Mouse (Mus musculus) CH12.LX (cell line): Measurements from ENCODE around the gene Sec14l1.

Source experiments
- CHD1 ChIP-seq: IDR thresholded peaks from 2 replicates; pipeline ENCODE4 v1.6.1; 2012; ENCODE audit warnings: low read depth, low read length, improper control_type of control experiment, inconsistent platforms
- CTCF ChIP-seq, 2 experiments: IDR thresholded peaks in 1 of 2; conservative IDR thresholded peaks in 1 of 2; 2 replicates each; pipeline ENCODE4 v1.5.1; 2011 to 2012; ENCODE audit warnings: low read depth in 2 of 2, low read length in 2 of 2, improper control_type of control experiment in 1 of 2, inconsistent platforms in 1 of 2, mild to moderate bottlenecking in 1 of 2, moderate library complexity in 1 of 2
- EP300 ChIP-seq: IDR thresholded peaks from 2 replicates; pipeline ENCODE4 v1.6.1; 2011; ENCODE audit warnings: low read length, improper control_type of control experiment
- KAT2A ChIP-seq: IDR thresholded peaks from 2 replicates; pipeline ENCODE4 v1.6.1; 2012; ENCODE audit warnings: low read length, improper control_type of control experiment, inconsistent platforms; ENCODE audit not compliant: insufficient replicate concordance
- MAX ChIP-seq: IDR thresholded peaks from 2 replicates; pipeline ENCODE4 v1.6.1; 2011; ENCODE audit warnings: low read length, improper control_type of control experiment
- NRF1 ChIP-seq: IDR thresholded peaks from 2 replicates; pipeline ENCODE4 v1.6.1; 2014; ENCODE audit warnings: low read depth, mild to moderate bottlenecking, inconsistent platforms, low read length, improper control_type of control experiment, moderate library complexity
- POLR2A ChIP-seq: IDR thresholded peaks from 2 replicates; pipeline ENCODE4 v1.6.1; 2011; ENCODE audit warnings: low read depth, mild to moderate bottlenecking, improper control_type of control experiment, low read length
- POLR2AphosphoS2 ChIP-seq: IDR thresholded peaks from 2 replicates; pipeline ENCODE4 v1.6.1; 2011; ENCODE audit warnings: low read depth, low read length, improper control_type of control experiment
- UBTF ChIP-seq: IDR thresholded peaks from 2 replicates; pipeline ENCODE4 v1.6.1; 2012; ENCODE audit warnings: low read depth, mild to moderate bottlenecking, inconsistent platforms, low read length, improper control_type of control experiment, moderate library complexity

DNA sequence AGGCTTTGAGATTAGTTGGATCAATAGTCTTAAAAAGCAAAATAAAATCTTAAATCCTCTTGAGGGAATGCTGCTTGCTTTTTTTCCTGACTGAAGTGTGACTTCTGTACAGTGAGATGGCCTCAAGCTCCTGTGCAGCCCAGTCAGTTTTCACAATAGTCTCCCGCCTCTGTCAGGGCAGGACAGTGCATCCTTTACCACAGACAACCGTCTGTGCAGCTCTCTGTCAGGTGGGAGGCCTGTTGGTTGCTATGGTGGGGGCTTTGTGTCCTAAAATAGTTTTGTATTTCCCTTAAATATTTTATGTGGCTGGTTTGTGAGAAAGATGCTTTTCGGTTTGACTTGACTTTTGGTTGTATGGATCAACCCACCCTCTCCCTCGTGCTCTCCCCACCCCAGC, 3.3 kb downstream of the Sec14l1 start:
- TF ChIP-seq NRF1 (no peak), CTCF (conservative IDR thresholded peaks at IDR 0.05 in 1 of 2, IDR thresholded peaks at IDR 0.05 in 1 of 2; ENCODE audit: low read depth in 2 of 2, low read length in 2 of 2) (no peak), EP300 (no peak), POLR2AphosphoS2 (no peak), CHD1 (no peak), MAX (no peak), POLR2A (no peak), KAT2A (no peak), UBTF (no peak)
